Mouse (Mus musculus): ENCODE measurements around the gene Asb11.

- no peak for TF ChIP-seq CTCF (IDR thresholded peaks at IDR 0.05; ENCODE audit: insufficient read depth, low read length)
- no peak for TF ChIP-seq POLR2A (IDR thresholded peaks at IDR 0.05; ENCODE audit: borderline replicate concordance, extremely low read depth, low read depth, low read length)
Observed at GRCm38 (mm10) chrX:164408301-164408927, 28.4 kb upstream of the Asb11 start.
